Mouse (Mus musculus) neural tube, embryonic 12.5 days (tissue): ENCODE results near the gene Zdhhc17. TPM values are rescaled to one million over a fixed set of nuclear protein-coding genes. Genes with fewer than 3 reads are reported as not detected.

Source experiments
- ATAC-seq: fragments of 200-750 bp; cut with Nextera tagmentation; 2 replicates; pipeline ENCODE4 v1.8.0; 2017; ENCODE audit warnings: low read depth, mild to moderate bottlenecking, moderate TSS enrichment, moderate library complexity; ENCODE audit not compliant: low FRiP score
- H3K27ac ChIP-seq: fragments of 300-500 bp; sonication (generic); 2 replicates; pipeline ENCODE4 v1.5.1; 2016
- H3K27me3 ChIP-seq: fragments of 300-500 bp; sonication (generic); replicated peaks from 2 replicates; pipeline ENCODE4 v1.6.1; 2016; ENCODE audit warnings: mild to moderate bottlenecking
- H3K36me3 ChIP-seq: fragments of 300-500 bp; sonication (generic); 2 replicates; pipeline ENCODE4 v1.6.1; 2016; ENCODE audit warnings: mild to moderate bottlenecking
- H3K4me1 ChIP-seq: fragments of 300-500 bp; sonication (generic); 2 replicates; pipeline ENCODE4 v1.6.1; 2016
- H3K4me2 ChIP-seq: fragments of 300-500 bp; sonication (generic); replicated peaks from 2 replicates; pipeline ENCODE4 v1.6.1; 2016; ENCODE audit warnings: mild to moderate bottlenecking
- H3K4me3 ChIP-seq: fragments of 300-500 bp; sonication (generic); 2 replicates; pipeline ENCODE4 v1.5.1; 2016
- H3K9ac ChIP-seq: fragments of 300-500 bp; sonication (generic); 2 replicates; pipeline ENCODE4 v1.6.1; 2016; ENCODE audit warnings: mild to moderate bottlenecking
- H3K9me3 ChIP-seq: fragments of 300-500 bp; sonication (generic); 2 replicates; pipeline ENCODE4 v1.6.1; 2016; ENCODE audit warnings: mild to moderate bottlenecking
- WGBS: fragments of 180-500 bp; shearing (Covaris S2); methylation state at CpG from one replicate; pipeline ENCODE4 v1.1.7; 2016; 5-methylcytosine and 5-hydroxymethylcytosine counted together
- polyA plus RNA-seq: library from polyadenylated mRNA; unstranded; fragments of >200 nt; fragmentation: Nextera tagmentation; extraction: Ambion mirVana; gene quantifications from 2 replicates; pipeline ENCODE4 v1.2.1, GENCODE M21; 2016

Gene Zdhhc17
- polyA plus RNA-seq, 1 experiment from 2014 or later: 45.0 TPM

- Histone ChIP-seq H3K4me2 (no peak overlapping the region), H3K4me3 (no peak overlapping the region), H3K9ac (no peak overlapping the region), H3K36me3 (peaks cover 24% of the 10 kb centered on the region), H3K27ac (no peak overlapping the region), H3K4me1 (no peaks in the 10 kb centered on the region), H3K9me3 (no peaks in the 10 kb centered on the region), H3K27me3 (no peaks in the 10 kb centered on the region)
- no peak for ATAC-seq
- 78% methylated on average over 9 of the region's 9 CpGs for WGBS
These were observed 37.9 kb downstream of the Zdhhc17 start for GRCm38 (mm10) chr10:110971998-110972397.

DNA sequence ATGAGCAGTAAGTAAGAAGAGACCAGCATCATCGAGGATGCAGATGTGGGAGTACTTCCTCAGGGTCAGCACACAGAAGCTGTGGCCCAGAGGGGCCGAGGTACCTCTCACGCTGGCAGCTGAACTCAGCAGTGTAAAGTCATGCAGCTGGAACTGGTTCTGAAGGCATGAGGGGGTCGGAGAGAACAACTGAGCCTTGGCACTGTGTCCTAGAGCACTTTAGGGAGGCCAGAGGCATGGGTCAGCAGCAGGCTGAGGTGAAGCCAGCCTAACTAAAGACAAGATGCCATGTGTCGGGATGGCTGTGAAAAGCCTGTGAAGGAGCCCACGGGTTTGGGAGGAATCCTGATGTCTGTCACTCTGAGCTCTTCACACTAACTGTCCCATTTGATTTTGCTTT is 38.5 kb downstream of the Zdhhc17 start:
- Histone ChIP-seq H3K9me3 (no peaks in the 10 kb centered on the region), H3K4me1 (no peaks in the 10 kb centered on the region), H3K27ac (no peak overlapping the region), H3K36me3 (peaks cover 26% of the 10 kb centered on the region), H3K4me3 (no peak overlapping the region), H3K4me2 (no peak overlapping the region), H3K27me3 (no peaks in the 10 kb centered on the region), H3K9ac (no peak overlapping the region)
- ATAC-seq: no peak
- 87% methylated on average over 6 of the region's 6 CpGs for WGBS

- no peaks in the 10 kb centered on the region for H3K4me1 ChIP-seq
- no peak overlapping the region for H3K4me3 ChIP-seq
- no peak for ATAC-seq
- H3K27ac ChIP-seq: no peak overlapping the region
- H3K36me3 ChIP-seq: peaks cover 26% of the 10 kb centered on the region
- H3K27me3 ChIP-seq: no peaks in the 10 kb centered on the region
- no peak overlapping the region for H3K4me2 ChIP-seq
- H3K9me3 ChIP-seq: no peaks in the 10 kb centered on the region
- H3K9ac ChIP-seq: no peak overlapping the region
- 88% methylated on average over 3 of the region's 3 CpGs for WGBS
These were observed 38.9 kb downstream of the Zdhhc17 start for GRCm38 (mm10) chr10:110971044-110971443.

DNA sequence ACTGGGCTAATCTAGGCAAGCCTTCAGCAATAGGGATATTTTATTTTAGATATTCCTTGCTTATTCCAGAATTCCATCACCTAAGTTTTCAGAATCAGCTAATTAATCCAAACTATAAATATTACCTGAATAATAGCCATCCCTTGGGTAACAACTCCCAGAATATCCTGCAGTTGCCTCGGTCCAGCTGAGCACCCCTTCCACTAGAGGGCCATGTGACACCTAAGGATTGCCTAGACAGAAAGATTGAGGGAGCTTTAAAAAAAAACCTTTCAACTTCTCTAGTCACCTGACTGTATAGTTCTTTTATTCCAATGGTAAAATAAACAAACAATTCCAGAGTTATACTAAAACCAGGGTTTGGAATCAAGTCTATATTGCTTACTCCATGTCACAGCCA is 47.8 kb downstream of the Zdhhc17 start:
- WGBS: 52% methylated on average over 1 of the region's 1 CpGs
- ATAC-seq: no peak
- no peaks in the 10 kb centered on the region for H3K9me3 ChIP-seq

DNA sequence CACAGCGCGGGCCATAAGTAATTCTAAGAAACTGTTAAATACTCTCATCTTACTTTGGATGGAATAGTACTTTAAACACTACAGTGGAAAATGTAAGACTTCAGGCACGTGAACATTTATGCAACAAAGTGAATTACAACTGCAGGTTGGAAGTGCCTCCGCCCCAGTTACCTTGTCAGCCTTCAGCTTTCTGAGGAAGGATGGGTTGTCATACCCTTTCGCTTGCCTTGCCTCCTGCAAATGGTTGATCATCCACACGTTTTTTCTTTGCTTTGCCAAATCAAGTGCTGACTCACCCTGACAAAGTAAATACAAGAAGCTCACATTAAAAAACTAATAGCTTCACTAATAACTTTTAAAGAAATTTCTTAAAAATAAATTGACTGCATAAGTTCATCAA is 49.1 kb downstream of the Zdhhc17 start:
- peaks cover 11% of the 10 kb centered on the region for H3K36me3 ChIP-seq

More for the DNA sequence above, 47.8 kb downstream of the Zdhhc17 start:
- Histone ChIP-seq H3K4me1 (no peaks in the 10 kb centered on the region), H3K9ac (no peak overlapping the region), H3K27ac (no peak overlapping the region), H3K4me3 (no peak overlapping the region), H3K36me3 (peaks cover 15% of the 10 kb centered on the region), H3K4me2 (no peak overlapping the region), H3K27me3 (no peaks in the 10 kb centered on the region)

GRCm38 (mm10) chr10:110959781-110960180 is 50.2 kb downstream of the Zdhhc17 start:
- H3K4me2 ChIP-seq: no peak overlapping the region
- peaks cover 22% of the 10 kb centered on the region for H3K36me3 ChIP-seq
- ATAC-seq: no peak
- no peak overlapping the region for H3K27ac ChIP-seq
- no peaks in the 10 kb centered on the region for H3K27me3 ChIP-seq
- H3K9ac ChIP-seq: no peak overlapping the region
- WGBS: 95% methylated on average over 8 of the region's 8 CpGs
- no peak overlapping the region for H3K4me3 ChIP-seq
- no peaks in the 10 kb centered on the region for H3K4me1 ChIP-seq
- no peaks in the 10 kb centered on the region for H3K9me3 ChIP-seq

More for the DNA sequence above, 49.1 kb downstream of the Zdhhc17 start:
- Histone ChIP-seq H3K4me3 (no peak overlapping the region), H3K4me1 (no peaks in the 10 kb centered on the region), H3K4me2 (no peak overlapping the region), H3K9me3 (no peaks in the 10 kb centered on the region), H3K9ac (no peak overlapping the region), H3K27ac (no peak overlapping the region), H3K27me3 (no peaks in the 10 kb centered on the region)
- no peak for ATAC-seq
- WGBS: 91% methylated on average over 6 of the region's 6 CpGs

GRCm38 (mm10) chr10:110958879-110959278 is 51.1 kb downstream of the Zdhhc17 start:
- WGBS: 98% methylated on average over 6 of the region's 6 CpGs
- H3K36me3 ChIP-seq: peaks cover 22% of the 10 kb centered on the region
- H3K27ac ChIP-seq: no peak overlapping the region
- no peaks in the 10 kb centered on the region for H3K27me3 ChIP-seq
- no peak overlapping the region for H3K4me2 ChIP-seq
- no peaks in the 10 kb centered on the region for H3K9me3 ChIP-seq
- no peaks in the 10 kb centered on the region for H3K4me1 ChIP-seq
- ATAC-seq: no peak
- H3K4me3 ChIP-seq: no peak overlapping the region
- no peak overlapping the region for H3K9ac ChIP-seq

- Histone ChIP-seq H3K27ac (no peak overlapping the region), H3K9me3 (no peaks in the 10 kb centered on the region), H3K4me3 (no peak overlapping the region), H3K4me2 (no peak overlapping the region), H3K4me1 (no peaks in the 10 kb centered on the region), H3K36me3 (peaks cover 25% of the 10 kb centered on the region), H3K27me3 (no peaks in the 10 kb centered on the region), H3K9ac (no peak overlapping the region)
- no peak for ATAC-seq
- WGBS: 79% methylated on average over 9 of the region's 9 CpGs
These were observed 56.9 kb downstream of the Zdhhc17 start for GRCm38 (mm10) chr10:110952937-110953451.

DNA sequence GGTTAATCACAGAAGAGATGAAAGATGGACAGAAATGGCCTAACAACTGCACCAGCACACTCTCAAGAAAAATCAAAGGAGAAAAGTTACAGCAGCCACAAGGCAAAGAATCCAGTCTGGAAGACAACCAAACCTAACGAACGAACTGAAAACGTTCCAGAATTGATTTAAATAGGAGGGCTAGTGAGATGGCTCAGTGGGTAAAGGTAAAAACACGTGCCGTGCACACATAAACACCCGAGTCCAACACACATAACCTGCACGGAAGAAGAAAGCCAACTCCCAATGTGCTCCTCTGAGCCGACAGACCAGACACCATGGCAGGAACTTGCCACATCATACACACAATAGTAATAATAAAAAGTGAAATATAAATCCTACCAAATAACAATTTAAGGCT is 57.7 kb downstream of the Zdhhc17 start:
- H3K4me1 ChIP-seq: no peaks in the 10 kb centered on the region
- H3K27me3 ChIP-seq: no peaks in the 10 kb centered on the region
- peaks cover 31% of the 10 kb centered on the region for H3K36me3 ChIP-seq
- no peak overlapping the region for H3K4me2 ChIP-seq
- no peak for ATAC-seq
- H3K9me3 ChIP-seq: no peaks in the 10 kb centered on the region
- 95% methylated on average over 8 of the region's 8 CpGs for WGBS
- no peak overlapping the region for H3K27ac ChIP-seq
- H3K9ac ChIP-seq: no peak overlapping the region
- no peak overlapping the region for H3K4me3 ChIP-seq

DNA sequence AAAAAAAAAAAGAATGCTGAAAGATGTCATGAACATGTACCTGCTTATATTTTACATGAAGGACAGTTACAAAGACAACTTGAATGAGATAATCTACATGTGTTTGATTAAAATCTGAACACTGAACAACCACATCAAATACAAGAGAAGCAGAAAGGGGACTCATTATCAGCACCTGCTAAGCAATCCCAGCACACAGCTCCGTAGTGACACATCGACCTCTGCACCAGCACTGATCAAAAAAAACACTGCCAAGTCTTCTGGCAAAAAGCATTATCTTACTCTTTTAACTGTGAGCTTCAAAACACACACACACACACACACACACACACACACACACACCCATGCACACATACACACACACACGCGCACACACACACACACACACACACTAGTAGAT is 58.2 kb downstream of the Zdhhc17 start:
- no peak overlapping the region for H3K4me2 ChIP-seq
- no peak overlapping the region for H3K27ac ChIP-seq
- ATAC-seq: no peak
- peaks cover 35% of the 10 kb centered on the region for H3K36me3 ChIP-seq
- no peak overlapping the region for H3K4me3 ChIP-seq
- H3K4me1 ChIP-seq: no peaks in the 10 kb centered on the region
- H3K9me3 ChIP-seq: no peaks in the 10 kb centered on the region
- 94% methylated on average over 4 of the region's 4 CpGs for WGBS
- H3K27me3 ChIP-seq: no peaks in the 10 kb centered on the region
- no peak overlapping the region for H3K9ac ChIP-seq

DNA sequence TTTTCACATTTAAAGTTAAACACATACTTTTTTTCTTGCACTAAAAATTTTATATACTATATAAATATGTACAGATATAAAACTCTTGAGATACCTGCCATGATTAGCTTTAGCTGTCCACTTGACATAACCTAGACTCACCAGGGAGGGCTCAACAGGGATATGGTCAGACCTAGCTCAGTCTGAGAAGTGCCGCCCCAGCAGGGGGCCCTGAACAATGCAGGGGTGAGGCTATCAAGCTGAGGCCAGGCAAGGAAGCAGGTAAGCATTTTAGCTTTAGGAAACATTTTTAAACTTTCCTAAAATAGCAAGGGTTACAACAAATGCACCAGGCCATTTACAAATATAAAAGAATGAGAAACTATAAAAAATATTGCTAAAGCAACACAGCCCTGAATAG is 58.8 kb downstream of the Zdhhc17 start:
- no peaks in the 10 kb centered on the region for H3K4me1 ChIP-seq
- no peak overlapping the region for H3K4me2 ChIP-seq
- 97% methylated on average over 1 of the region's 1 CpGs for WGBS
- H3K36me3 ChIP-seq: peaks cover 39% of the 10 kb centered on the region
- H3K27me3 ChIP-seq: no peaks in the 10 kb centered on the region
- no peak overlapping the region for H3K27ac ChIP-seq
- H3K9me3 ChIP-seq: no peaks in the 10 kb centered on the region
- H3K9ac ChIP-seq: no peak overlapping the region
- no peak for ATAC-seq
- H3K4me3 ChIP-seq: no peak overlapping the region

- Histone ChIP-seq H3K4me3 (no peak overlapping the region), H3K4me1 (no peaks in the 10 kb centered on the region), H3K36me3 (peaks cover 45% of the 10 kb centered on the region), H3K9ac (no peak overlapping the region), H3K4me2 (no peak overlapping the region), H3K27ac (no peak overlapping the region), H3K9me3 (no peaks in the 10 kb centered on the region), H3K27me3 (no peaks in the 10 kb centered on the region)
- ATAC-seq: no peak
- WGBS: 88% methylated on average over 4 of the region's 4 CpGs
These were observed 62.4 kb downstream of the Zdhhc17 start for GRCm38 (mm10) chr10:110947574-110947973.

GRCm38 (mm10) chr10:110945966-110946365 is 64.0 kb downstream of the Zdhhc17 start:
- no peaks in the 10 kb centered on the region for H3K4me1 ChIP-seq
- no peaks in the 10 kb centered on the region for H3K27me3 ChIP-seq
- H3K9ac ChIP-seq: no peak overlapping the region
- no peak for ATAC-seq
- H3K4me2 ChIP-seq: no peak overlapping the region
- no peak overlapping the region for H3K27ac ChIP-seq
- 90% methylated on average over 12 of the region's 12 CpGs for WGBS
- no peaks in the 10 kb centered on the region for H3K9me3 ChIP-seq
- peaks cover 51% of the 10 kb centered on the region for H3K36me3 ChIP-seq
- no peak overlapping the region for H3K4me3 ChIP-seq
